Mouse (Mus musculus) layer of hippocampus, postnatal 14 days (tissue): ENCODE data around the gene Spag6. TPM values are rescaled to one million over a fixed set of nuclear protein-coding genes. Genes with fewer than 3 reads are reported as not detected.

Experiments used
- total RNA-seq, 2 experiments: library from RNA; stranded (reverse); gene quantifications; 2 replicates each; pipeline ENCODE4 v1.2.3; 2021

The Spag6 gene
- total RNA-seq, 2 experiments from 2014 or later, result 1.8 to 1.9 TPM

Other genes starting within 250 kb of the Spag6 start
- 100 to 1,000 TPM; 116 to 117 TPM for gene Commd3, start 21.6 kb upstream of the Spag6 start, total RNA-seq
- gene Bmi1, start 17.0 kb upstream of the Spag6 start, total RNA-seq, result 10 to 100 TPM; 40.8 to 51.9 TPM